Mouse (Mus musculus) heart, embryonic 14.5 days (tissue): ENCODE measurements at regions not wholly inside any gene's neighbourhood (a gene's known extent, or its start where the extent isn't known, plus 50 kb on each side); places are given as distances from the start of the nearest gene placed in this dataset.
A peak's percentile ranks its signal among the peaks of the same experiment; 100 is the strongest.

Experiments
- ATAC-seq: fragments of 200-750 bp; cut with Nextera tagmentation; 2 replicates; pipeline ENCODE4 v1.8.0; 2017; ENCODE audit warnings: low read depth, moderate TSS enrichment; ENCODE audit not compliant: insufficient number of reproducible peaks, insufficient read depth, low FRiP score
- H3K27ac ChIP-seq, 2 experiments: fragments of 200-500 bp in 1 of 2; fragments of 300-500 bp in 1 of 2; sonication (generic) in 1 of 2; replicated peaks in 1 of 2; 2 replicates each; pipeline ENCODE4 v1.5.1; 2012 to 2014; ENCODE audit warnings: low read depth in 2 of 2, low read length in 2 of 2, control low read depth in 1 of 2, mild to moderate bottlenecking in 1 of 2, mixed read lengths in 1 of 2; ENCODE audit not compliant: control insufficient read depth in 1 of 2, insufficient read depth in 1 of 2
- H3K27me3 ChIP-seq: fragments of 300-500 bp; sonication (generic); 2 replicates; pipeline ENCODE4 v1.6.1; 2014; ENCODE audit warnings: mild to moderate bottlenecking, low read length, control low read depth; ENCODE audit not compliant: control insufficient read depth, insufficient read depth
- H3K36me3 ChIP-seq: fragments of 300-500 bp; sonication (generic); 2 replicates; pipeline ENCODE4 v1.6.1; 2014; ENCODE audit warnings: mild to moderate bottlenecking, control low read depth, low read length, mixed read lengths; ENCODE audit not compliant: control insufficient read depth, insufficient read depth
- H3K4me1 ChIP-seq, 2 experiments: fragments of 200-500 bp in 1 of 2; fragments of 300-500 bp in 1 of 2; sonication (generic) in 1 of 2; 2 replicates each; pipeline ENCODE4 v1.6.1; 2012 to 2014; ENCODE audit warnings: low read length in 2 of 2, control low read depth in 1 of 2, mixed read lengths in 1 of 2; ENCODE audit not compliant: control insufficient read depth in 2 of 2, insufficient read depth in 2 of 2
- H3K4me2 ChIP-seq: fragments of 300-500 bp; sonication (generic); 2 replicates; pipeline ENCODE4 v1.6.1; 2014; ENCODE audit warnings: mild to moderate bottlenecking, low read length
- H3K4me3 ChIP-seq, 2 experiments: fragments of 200-500 bp in 1 of 2; fragments of 300-500 bp in 1 of 2; sonication (generic) in 1 of 2; 2 replicates each; pipeline ENCODE4 v1.5.1; 2012 to 2014; ENCODE audit warnings: low read length in 2 of 2, mild to moderate bottlenecking in 2 of 2, control low read depth in 1 of 2, low read depth in 1 of 2, moderate library complexity in 1 of 2; ENCODE audit not compliant: control insufficient read depth in 1 of 2, insufficient read depth in 1 of 2
- H3K9ac ChIP-seq: fragments of 300-500 bp; sonication (generic); 2 replicates; pipeline ENCODE4 v1.6.1; 2014; ENCODE audit warnings: mild to moderate bottlenecking, low read length
- H3K9me3 ChIP-seq: fragments of 300-500 bp; sonication (generic); 2 replicates; pipeline ENCODE4 v1.6.1; 2016; ENCODE audit warnings: low read length, control low read depth; ENCODE audit not compliant: control insufficient read depth
- WGBS: fragments of 180-500 bp; shearing (Covaris S2); extraction: QIAGEN DNeasy Blood & Tissue Kit; methylation state at CpG from one replicate; pipeline ENCODE4 v1.1.7; 2014; 5-methylcytosine and 5-hydroxymethylcytosine counted together

GRCm38 (mm10) chr15:52160181-52161088, 1724.3 kb upstream of the Gm7489 start:
- Histone ChIP-seq H3K9ac (peak overlapping the region; percentile 44; the same call in 1 of the 2 replicates), H3K36me3 (no peaks in the 10 kb centered on the region)
- no peak for ATAC-seq

GRCm38 (mm10) chr15:52161089-52161442, 1723.6 kb upstream of the Gm7489 start:
- WGBS = 22% methylated on average over 3 of the region's 3 CpGs
- ATAC-seq = no peak
- peaks cover 4 to 5% of the 10 kb centered on the region in 2 experiments; a peak in 3 of 4 replicates for H3K4me1 ChIP-seq

More at GRCm38 (mm10) chr15:52160181-52161088, 1724.3 kb upstream of the Gm7489 start:
- Histone ChIP-seq H3K27me3 (no peaks in the 10 kb centered on the region; the same call in 1 of the 2 replicates), H3K4me3 (peak overlapping the region in 1 of 2 experiments; percentile 10; a peak in 3 of 4 replicates), H3K4me1 (peaks cover 4 to 5% of the 10 kb centered on the region in 2 experiments; a peak in 3 of 4 replicates), H3K9me3 (no peaks in the 10 kb centered on the region), H3K27ac (no peak overlapping the region), H3K4me2 (peak overlapping the region; percentile 53)
- 15% methylated on average over 18 of the region's 18 CpGs for WGBS

GRCm38 (mm10) chr15:52161568-52162316, 1723.0 kb upstream of the Gm7489 start:
- Histone ChIP-seq H3K9me3 (no peaks in the 10 kb centered on the region), H3K9ac (peak overlapping the region; percentile 25; the same call in 1 of the 2 replicates), H3K4me2 (peak overlapping the region; percentile 40; the same call in 1 of the 2 replicates), H3K36me3 (no peaks in the 10 kb centered on the region), H3K27ac (no peak overlapping the region), H3K4me3 (no peak overlapping the region), H3K27me3 (no peaks in the 10 kb centered on the region; the same call in 1 of the 2 replicates), H3K4me1 (peaks cover 4 to 5% of the 10 kb centered on the region in 2 experiments; a peak in 3 of 4 replicates)
- 27% methylated on average over 19 of the region's 19 CpGs for WGBS
- no peak for ATAC-seq

More at GRCm38 (mm10) chr15:52161089-52161442, 1723.6 kb upstream of the Gm7489 start:
- Histone ChIP-seq H3K9ac (no peak overlapping the region), H3K4me2 (no peak overlapping the region), H3K36me3 (no peaks in the 10 kb centered on the region), H3K27me3 (no peaks in the 10 kb centered on the region; the same call in 1 of the 2 replicates), H3K9me3 (no peaks in the 10 kb centered on the region), H3K27ac (no peak overlapping the region), H3K4me3 (no peak overlapping the region)

GRCm38 (mm10) chr15:52166144-52166543, 1718.6 kb upstream of the Gm7489 start:
- no peaks in the 10 kb centered on the region for H3K9me3 ChIP-seq
- 67% methylated on average over 4 of the region's 4 CpGs for WGBS
- no peak for ATAC-seq
- no peak overlapping the region for H3K9ac ChIP-seq
- no peak overlapping the region for H3K4me2 ChIP-seq
- no peak overlapping the region for H3K27ac ChIP-seq
- no peak overlapping the region for H3K4me3 ChIP-seq
- H3K27me3 ChIP-seq = no peaks in the 10 kb centered on the region; the same call in 1 of the 2 replicates
- H3K4me1 ChIP-seq = peaks cover 0 to 2% of the 10 kb centered on the region in 2 experiments; a peak in 1 of 4 replicates
- H3K36me3 ChIP-seq = no peaks in the 10 kb centered on the region

GRCm38 (mm10) chr15:52166595-52167443, 1717.9 kb upstream of the Gm7489 start:
- no peak overlapping the region for H3K4me3 ChIP-seq
- no peak overlapping the region for H3K9ac ChIP-seq
- no peaks in the 10 kb centered on the region for H3K4me1 ChIP-seq
- no peak for ATAC-seq
- H3K27me3 ChIP-seq = no peaks in the 10 kb centered on the region; the same call in 1 of the 2 replicates
- WGBS = 55% methylated on average over 10 of the region's 10 CpGs
- H3K4me2 ChIP-seq = no peak overlapping the region
- no peak overlapping the region for H3K27ac ChIP-seq
- H3K9me3 ChIP-seq = no peaks in the 10 kb centered on the region
- no peaks in the 10 kb centered on the region for H3K36me3 ChIP-seq

- Histone ChIP-seq H3K4me3 (no peak overlapping the region), H3K9ac (no peak overlapping the region), H3K27me3 (no peaks in the 10 kb centered on the region), H3K4me1 (no peaks in the 10 kb centered on the region), H3K9me3 (no peaks in the 10 kb centered on the region), H3K36me3 (no peaks in the 10 kb centered on the region), H3K4me2 (no peak overlapping the region), H3K27ac (no peak overlapping the region)
- no peak for ATAC-seq
- WGBS = 72% methylated on average over 5 of the region's 5 CpGs
These were observed 1716.9 kb upstream of the Gm7489 start for GRCm38 (mm10) chr15:52167811-52168210.

- Histone ChIP-seq H3K27me3 (no peaks in the 10 kb centered on the region), H3K4me1 (no peaks in the 10 kb centered on the region), H3K4me2 (no peak overlapping the region), H3K36me3 (no peaks in the 10 kb centered on the region), H3K4me3 (no peak overlapping the region), H3K9ac (no peak overlapping the region), H3K27ac (no peak overlapping the region), H3K9me3 (no peaks in the 10 kb centered on the region)
- no peak for ATAC-seq
- WGBS = 71% methylated on average over 1 of the region's 1 CpGs
These were observed 1707.8 kb upstream of the Gm7489 start for GRCm38 (mm10) chr15:52176951-52177350.
